Mouse (Mus musculus) urinary bladder, postnatal 14 days (tissue): ENCODE measurements around the gene Rtn4rl1.

Experiments used
- DNase-seq: peaks from one replicate; pipeline ENCODE4 v3.0.0; 2021; ENCODE audit warnings: low spot score

The Rtn4rl1 gene

GRCm38 (mm10) chr11:75251006-75251512, 57.5 kb downstream of the Rtn4rl1 start:
- no peak for DNase-seq

- no peak for DNase-seq
Observed at GRCm38 (mm10) chr11:75251557-75252070, 58.0 kb downstream of the Rtn4rl1 start.

GRCm38 (mm10) chr11:75254252-75254912, 60.8 kb downstream of the Rtn4rl1 start:
- peak; percentile 72 for DNase-seq

- no peak for DNase-seq
Observed at GRCm38 (mm10) chr11:75255330-75255729, 61.7 kb downstream of the Rtn4rl1 start.

- DNase-seq: no peak
Observed at GRCm38 (mm10) chr11:75257056-75257648, 63.6 kb downstream of the Rtn4rl1 start.

GRCm38 (mm10) chr11:75259416-75259815, 65.8 kb downstream of the Rtn4rl1 start:
- peak; percentile 49 for DNase-seq

- DNase-seq: peak; percentile 40
Observed at GRCm38 (mm10) chr11:75259996-75260561, 66.5 kb downstream of the Rtn4rl1 start.

- DNase-seq: no peak
Observed at GRCm38 (mm10) chr11:75261016-75261415, 67.4 kb downstream of the Rtn4rl1 start.

- no peak for DNase-seq
Observed at GRCm38 (mm10) chr11:75261730-75262129, 68.1 kb downstream of the Rtn4rl1 start.

GRCm38 (mm10) chr11:75262181-75262580, 68.6 kb downstream of the Rtn4rl1 start:
- DNase-seq: no peak

GRCm38 (mm10) chr11:75262791-75263190, 69.2 kb downstream of the Rtn4rl1 start:
- DNase-seq: no peak

GRCm38 (mm10) chr11:75263274-75263963, 69.8 kb downstream of the Rtn4rl1 start:
- DNase-seq: no peak

- no peak for DNase-seq
Observed at GRCm38 (mm10) chr11:75263964-75264312, 70.4 kb downstream of the Rtn4rl1 start.

GRCm38 (mm10) chr11:75264550-75264949, 71.0 kb downstream of the Rtn4rl1 start:
- no peak for DNase-seq

- DNase-seq: no peak
Observed at GRCm38 (mm10) chr11:75265545-75265944, 72.0 kb downstream of the Rtn4rl1 start.

- peak; percentile 29 for DNase-seq
Observed at GRCm38 (mm10) chr11:75267826-75268281, 74.3 kb downstream of the Rtn4rl1 start.

- DNase-seq: no peak
Observed at GRCm38 (mm10) chr11:75268492-75268891, 74.9 kb downstream of the Rtn4rl1 start.

GRCm38 (mm10) chr11:75269213-75269612, 75.6 kb downstream of the Rtn4rl1 start:
- DNase-seq: no peak

GRCm38 (mm10) chr11:75270276-75270984, 76.8 kb downstream of the Rtn4rl1 start:
- no peak for DNase-seq

- DNase-seq: no peak
Observed at GRCm38 (mm10) chr11:75270985-75271434, 77.4 kb downstream of the Rtn4rl1 start.

GRCm38 (mm10) chr11:75273466-75273865, 79.9 kb downstream of the Rtn4rl1 start:
- no peak for DNase-seq

- DNase-seq: no peak
Observed at GRCm38 (mm10) chr11:75275035-75275434, 81.5 kb downstream of the Rtn4rl1 start.
